17 mouse cellular contexts compared by ENCODE assay signal in genomic region chr3:70102091-70102490, GRCm38 (mm10).
DNase-seq lines count a peak whose midpoint lies in the region; ATAC-seq and TF ChIP-seq lines count a peak whose summit lies in the region.
"Had no signal": no experiment of that assay in that cellular context is flagged by ENCODE, and none has a peak within 500 bp of the region (broad histone marks: within the 10 kb centered on the region; RNA-seq: fewer than 3 reads in every experiment).

No protein-coding gene starts in this region.

- intact Hi-C loops in left cerebral cortex, postnatal 36 days (cut with DNase I), result loop anchor here (10.0 kb wide), 1 partner anchor 303 kb away; no protein-coding TSS in a partner anchor
- intact Hi-C loops in left cerebral cortex, postnatal 10 days (cut with DNase I), result loop anchor here (10.0 kb wide), 1 partner anchor 773 kb away; no protein-coding TSS in a partner anchor

- no peak overlapping the region for H3K27ac ChIP-seq in cerebellum, adult 2 months (ENCODE audit: insufficient read depth, low read length)
- H3K27ac ChIP-seq in heart, embryonic 15.5 days, result no peak overlapping the region
- no peak overlapping the region for H3K27ac ChIP-seq in midbrain, postnatal 0 days (ENCODE audit: low read depth, low read length)
- H3K27ac ChIP-seq: embryonic facial prominence, embryonic 10.5 days; forebrain, embryonic 13.5 days; heart, embryonic 10.5 days; hindbrain, embryonic 14.5 days had no signal

- 20% methylated on average over 7 of the region's 7 CpGs for WGBS in cerebellum, adult 2 months
- 61% methylated on average over 7 of the region's 7 CpGs for WGBS in heart, embryonic 15.5 days
- 53% methylated on average over 7 of the region's 7 CpGs for whole genome bisulfite sequencing in midbrain, postnatal 0 days

- no peak for TF ChIP-seq POLR2A in cerebellum, adult 2 months (IDR thresholded peaks at IDR 0.05; ENCODE audit: borderline replicate concordance, insufficient read depth, low read length)

- H3K4me3 ChIP-seq in cerebellum, adult 2 months (replicated peaks; ENCODE audit: insufficient read depth, low read depth, low read length), result no peak overlapping the region
- H3K4me3 ChIP-seq in heart, embryonic 15.5 days, result no peak overlapping the region
- H3K4me3 ChIP-seq in midbrain, postnatal 0 days (ENCODE audit: low read depth, low read length), result no peak overlapping the region
- H3K4me3 ChIP-seq: embryonic facial prominence, embryonic 10.5 days; forebrain, embryonic 13.5 days; heart, embryonic 10.5 days had no signal

- no peaks in the 10 kb centered on the region for H3K27me3 ChIP-seq in cerebellum, adult 2 months (ENCODE audit: control insufficient read depth, insufficient read depth, low read length)
- peaks cover 3% of the 10 kb centered on the region; the same call in 1 of the 2 replicates for H3K27me3 ChIP-seq in heart, embryonic 15.5 days
- H3K27me3 ChIP-seq in midbrain, postnatal 0 days (ENCODE audit: insufficient read depth, low read length), result no peaks in the 10 kb centered on the region; the same call in 1 of the 2 replicates

- no peaks in the 10 kb centered on the region for H3K9me3 ChIP-seq in heart, embryonic 15.5 days (replicated peaks)
- H3K9me3 ChIP-seq in midbrain, postnatal 0 days (ENCODE audit: low read length), result no peaks in the 10 kb centered on the region
- H3K9me3 ChIP-seq: embryonic facial prominence, embryonic 10.5 days; forebrain, embryonic 13.5 days; heart, embryonic 10.5 days had no signal

- 0 out of 2 replicates have a peak, but pooled peaks have one; percentile 7 for ATAC-seq in heart, embryonic 15.5 days (replicated peaks; ENCODE audit: insufficient number of reproducible peaks, insufficient read depth, low FRiP score, low read depth)
- ATAC-seq in midbrain, postnatal 0 days (ENCODE audit: low FRiP score), result no peak
- ATAC-seq: forebrain, embryonic 13.5 days; forebrain, postnatal 0 days; intestine, postnatal 0 days had no signal

- TF ChIP-seq CTCF in cerebellum, adult 2 months (IDR thresholded peaks at IDR 0.05; ENCODE audit: borderline replicate concordance, insufficient read depth, low read depth, low read length), result no peak
- TF ChIP-seq CTCF in midbrain, postnatal 0 days (IDR thresholded peaks at IDR 0.05), result no peak

- DNase-seq in cerebellum, adult 2 months, result peak; percentile 15 to 20
- no peak for DNase-seq in cerebellum, adult 8-10 months
- DNase-seq in heart, adult 18-20 months, result no peak
- DNase-seq in left cerebral cortex, postnatal 36 days (ENCODE audit: low spot score in 2 of 2), result peak; percentile 11 to 14
- DNase-seq in left cerebral cortex, postnatal 10 days (ENCODE audit: extremely low spot score in 1 of 2, low spot score in 2 of 2), result no peak
- peak; percentile 35 for DNase-seq in brain, adult 2 months (ENCODE audit: low read depth, low spot score)
- DNase-seq in midbrain, postnatal 0 days (ENCODE audit: low spot score), result no peak
- DNase-seq: adrenal gland, postnatal 10 days; forebrain, postnatal 0 days; gastrocnemius, postnatal 36 days; heart, postnatal 14 days had no signal

- no peak overlapping the region for H3K9ac ChIP-seq in heart, embryonic 15.5 days
- no peak overlapping the region for H3K9ac ChIP-seq in midbrain, postnatal 0 days (replicated peaks; ENCODE audit: low read length, poor library complexity, severe bottlenecking)
- H3K9ac ChIP-seq: forebrain, embryonic 13.5 days; forebrain, postnatal 0 days; hindbrain, embryonic 14.5 days had no signal

- H3K36me3 ChIP-seq in heart, embryonic 15.5 days, result no peaks in the 10 kb centered on the region
- no peaks in the 10 kb centered on the region for H3K36me3 ChIP-seq in midbrain, postnatal 0 days (ENCODE audit: insufficient read depth, low read length)
- H3K36me3 ChIP-seq: embryonic facial prominence, embryonic 10.5 days; heart, embryonic 10.5 days had no signal

- peaks cover 10% of the 10 kb centered on the region for H3K4me1 ChIP-seq in cerebellum, adult 2 months (ENCODE audit: control insufficient read depth, insufficient read depth, low read length)
- H3K4me1 ChIP-seq in heart, embryonic 15.5 days (replicated peaks), result 0 out of 2 replicates have a peak, but pooled peaks cover 2% of the 10 kb centered on the region
- H3K4me1 ChIP-seq in midbrain, postnatal 0 days (ENCODE audit: insufficient read depth, low read length), result no peaks in the 10 kb centered on the region
- H3K4me1 ChIP-seq: forebrain, embryonic 13.5 days; heart, embryonic 10.5 days had no signal

- no peak overlapping the region for H3K4me2 ChIP-seq in heart, embryonic 15.5 days
- no peak overlapping the region for H3K4me2 ChIP-seq in midbrain, postnatal 0 days (ENCODE audit: low read depth, low read length, poor library complexity, severe bottlenecking)
- H3K4me2 ChIP-seq: forebrain, embryonic 13.5 days; hindbrain, embryonic 14.5 days had no signal

Comparison
In these comparisons a context has a peak if more than half of its experiments do, and no peak if none do; other contexts are left out.
1. DNase-seq: peak in cerebellum, adult 2 months (2 of 2), left cerebral cortex, postnatal 36 days (2 of 2) and brain, adult 2 months (single experiment); none in cerebellum, adult 8-10 months (single experiment), heart, adult 18-20 months (0 of 2), left cerebral cortex, postnatal 10 days (0 of 2) and midbrain, postnatal 0 days (single experiment).